Mouse (Mus musculus) kidney, postnatal 4 days (tissue): ENCODE results near the gene Magea10.

ENCODE experiments used
- DNase-seq, 2 experiments: peaks; one replicate each; pipeline ENCODE4 v3.0.0; 2021; ENCODE audit warnings: mixed read lengths in 2 of 2

The Magea10 gene

GRCm38 (mm10) chrX:72386758-72387157 is at the start of gene Magea10:
Gene Magea10, minus strand, starts transcription at chrX:72386858.
- no peak for DNase-seq

- no peak for DNase-seq
Measured at GRCm38 (mm10) chrX:72381972-72382371, 4.7 kb downstream of the Magea10 start.
